Mouse (Mus musculus): Measurements from ENCODE around the gene Olfr459. TPM values are rescaled to one million over a fixed set of nuclear protein-coding genes. Genes with fewer than 3 reads are reported as not detected.

Gene Olfr459
- polyA plus RNA-seq, 1 experiment from 2014 or later: not detected

DNA sequence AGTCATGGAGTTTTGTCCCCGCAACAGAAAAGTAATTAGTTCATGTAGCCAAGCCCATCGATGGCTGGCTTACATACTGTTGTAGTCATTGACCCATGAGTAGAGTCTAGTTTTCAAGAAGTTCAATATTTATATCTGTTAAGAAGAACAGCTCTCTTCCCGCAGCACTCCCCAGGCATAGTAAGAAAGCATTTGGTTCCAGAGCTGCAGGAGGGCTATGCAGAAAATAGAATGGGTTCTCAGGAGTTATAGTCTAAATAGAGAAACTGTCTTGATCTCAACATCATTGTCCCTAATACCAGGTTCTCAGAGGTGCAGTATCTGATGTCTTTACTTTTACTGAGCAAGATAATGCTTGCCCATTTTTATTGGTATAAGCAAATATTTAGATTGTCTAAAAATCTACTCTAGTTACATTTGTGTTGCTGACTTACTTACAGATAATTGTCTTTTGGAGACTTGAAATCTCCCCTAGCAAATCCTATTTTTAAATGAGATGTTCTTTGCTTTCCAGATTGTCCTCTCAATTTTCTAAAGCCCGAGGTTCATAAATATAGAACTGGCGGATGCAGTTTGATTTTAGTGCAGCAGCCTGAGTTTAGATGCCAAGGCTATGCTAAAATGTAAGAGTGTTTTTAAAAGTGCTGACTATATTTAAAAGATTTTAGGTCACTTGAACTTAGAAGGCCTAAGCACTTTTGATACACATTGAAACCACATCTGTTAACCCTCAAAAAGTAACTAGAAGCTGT, 40.1 kb downstream of the Olfr459 start:
- Histone ChIP-seq H3K27me3 (ENCODE audit: insufficient read depth, poor library complexity, severe bottlenecking) (no peaks in the 10 kb centered on the region), H3K9me3 (no peaks in the 10 kb centered on the region), H3K36me3 (no peaks in the 10 kb centered on the region), H3K4me1 (no peaks in the 10 kb centered on the region), H3K4me3 (no peak overlapping the region), H3K27ac (no peak overlapping the region)
- DNase-seq (ENCODE audit: low spot score): no peak
- 83% methylated on average over 5 of the region's 5 CpGs for WGBS

DNA sequence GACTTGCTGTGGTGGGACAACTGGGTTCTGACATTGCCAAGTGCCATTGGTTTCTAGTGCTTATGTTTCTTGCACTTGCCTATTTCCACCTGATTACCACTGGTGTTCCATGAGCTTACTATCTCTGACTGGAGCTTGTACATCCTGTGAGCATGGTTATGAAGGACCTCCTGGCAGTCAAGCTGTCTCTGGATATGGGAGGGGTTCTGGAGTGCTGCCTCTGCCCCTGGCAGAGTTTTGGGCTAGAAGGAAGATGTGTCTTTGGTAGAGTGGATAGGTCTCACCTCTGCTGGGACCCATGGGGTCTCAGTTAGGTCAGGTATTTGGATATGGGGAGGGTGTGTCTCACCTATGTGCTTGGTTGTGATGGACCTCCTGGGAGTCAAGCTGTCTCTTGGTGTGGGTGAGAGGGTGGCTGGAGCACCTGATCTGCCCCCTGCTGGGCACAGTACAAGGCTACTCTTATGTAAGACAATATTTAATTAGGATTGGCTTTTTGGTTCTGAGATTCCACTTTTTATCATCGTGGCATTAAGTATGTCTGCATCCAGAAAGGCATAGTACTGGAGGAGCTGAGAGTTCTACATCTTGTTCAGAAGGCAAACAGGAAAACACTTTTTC, 46.9 kb downstream of the Olfr459 start:
- H3K4me1 ChIP-seq: no peaks in the 10 kb centered on the region
- no peaks in the 10 kb centered on the region for H3K9me3 ChIP-seq
- H3K27me3 ChIP-seq (ENCODE audit: insufficient read depth, poor library complexity, severe bottlenecking): no peaks in the 10 kb centered on the region
- no peaks in the 10 kb centered on the region for H3K36me3 ChIP-seq
- H3K27ac ChIP-seq: no peak overlapping the region
- WGBS: 63% methylated on average over 1 of the region's 1 CpGs
- no peak overlapping the region for H3K4me3 ChIP-seq
- no peak for DNase-seq (ENCODE audit: low spot score)

DNA sequence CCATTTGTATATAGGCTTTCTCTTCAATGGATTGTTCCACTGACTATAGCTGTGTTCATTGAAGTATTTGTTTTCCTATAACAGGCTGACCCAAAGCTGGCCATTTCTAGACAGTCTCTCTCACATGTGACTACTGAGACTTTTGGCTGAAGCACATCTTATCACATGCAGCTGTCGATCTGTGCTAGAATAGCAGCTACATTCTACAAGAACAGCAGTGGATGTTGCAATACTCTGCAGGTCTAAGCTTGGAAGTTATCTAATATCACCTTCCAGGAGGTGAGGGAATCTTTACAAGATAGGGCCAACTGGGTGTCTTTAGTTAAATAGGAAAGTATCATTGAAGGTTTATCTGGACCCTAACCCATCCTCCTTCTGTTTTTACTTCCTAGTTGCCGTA, 53.5 kb downstream of the Olfr459 start:
- WGBS: 77% methylated on average over 2 of the region's 2 CpGs
- Histone ChIP-seq H3K36me3 (no peaks in the 10 kb centered on the region), H3K4me1 (no peaks in the 10 kb centered on the region), H3K27me3 (ENCODE audit: insufficient read depth, poor library complexity, severe bottlenecking) (no peaks in the 10 kb centered on the region), H3K4me3 (no peak overlapping the region), H3K27ac (no peak overlapping the region), H3K9me3 (no peaks in the 10 kb centered on the region)
- no peak for DNase-seq (ENCODE audit: low spot score)

Other genes starting within 250 kb of the Olfr459 start
- gene Ephb6, start 169.7 kb downstream of the Olfr459 start, polyA plus RNA-seq (2016; fragmentation: Nextera tagmentation; extraction: Ambion mirVana): 5.1 and 6.2 TPM in 2 replicates
- 0.11 and 0.41 TPM in 2 replicates for gene Trpv6, start 138.8 kb downstream of the Olfr459 start, polyA plus RNA-seq (2016; fragmentation: Nextera tagmentation; extraction: Ambion mirVana)
- not detected in 2 replicates for gene Trpv5, start 94.4 kb downstream of the Olfr459 start, polyA plus RNA-seq (2016; fragmentation: Nextera tagmentation; extraction: Ambion mirVana)
- not detected in 2 replicates for gene Llcfc1, start 90.7 kb downstream of the Olfr459 start, polyA plus RNA-seq (2016; fragmentation: Nextera tagmentation; extraction: Ambion mirVana)
- 21.0 and 28.3 TPM in 2 replicates for gene Kel, start 70.8 kb downstream of the Olfr459 start, polyA plus RNA-seq (2016; fragmentation: Nextera tagmentation; extraction: Ambion mirVana)
- not detected in 2 replicates for gene Pip, start 72.4 kb upstream of the Olfr459 start, polyA plus RNA-seq (2016; fragmentation: Nextera tagmentation; extraction: Ambion mirVana)
- gene Sval2, start 77.8 kb upstream of the Olfr459 start, polyA plus RNA-seq (2016; fragmentation: Nextera tagmentation; extraction: Ambion mirVana): not detected in 2 replicates
- not detected in 2 replicates for gene Sval1, start 176.5 kb upstream of the Olfr459 start, polyA plus RNA-seq (2016; fragmentation: Nextera tagmentation; extraction: Ambion mirVana)
- gene Sval3, start 193.0 kb upstream of the Olfr459 start, polyA plus RNA-seq (2016; fragmentation: Nextera tagmentation; extraction: Ambion mirVana): not detected in 2 replicates

Data from heart, embryonic 10.5 days (tissue).